Mouse (Mus musculus): ENCODE measurements around the gene Gys1. TPM values are rescaled to one million over a fixed set of nuclear protein-coding genes. Genes with fewer than 3 reads are reported as not detected.

The Gys1 gene
- polyA plus RNA-seq, 1 experiment from 2014 or later = 6.8 TPM

GRCm38 (mm10) chr7:45492951-45493350, 58.3 kb downstream of the Gys1 start:
- no peak overlapping the region for H3K27ac ChIP-seq (replicated peaks)

GRCm38 (mm10) chr7:45494548-45494947, 59.9 kb downstream of the Gys1 start:
- no peak overlapping the region for H3K27ac ChIP-seq (replicated peaks)
- 82% methylated on average over 9 of the region's 9 CpGs for WGBS (ENCODE audit: insufficient replicate concordance)
- no peak overlapping the region for H3K4me2 ChIP-seq
- no peaks in the 10 kb centered on the region for H3K27me3 ChIP-seq
- no peak overlapping the region for H3K4me3 ChIP-seq (replicated peaks)
- H3K36me3 ChIP-seq (replicated peaks) = peaks cover 76% of the 10 kb centered on the region
- no peaks in the 10 kb centered on the region for H3K9me3 ChIP-seq (replicated peaks)
- no peak for ATAC-seq (ENCODE audit: insufficient read depth)
- H3K9ac ChIP-seq = no peak overlapping the region
- H3K4me1 ChIP-seq (replicated peaks) = peaks cover 34% of the 10 kb centered on the region

More at GRCm38 (mm10) chr7:45492951-45493350, 58.3 kb downstream of the Gys1 start:
- Histone ChIP-seq H3K4me3 (replicated peaks) (no peak overlapping the region), H3K4me2 (no peak overlapping the region), H3K9me3 (replicated peaks) (no peaks in the 10 kb centered on the region), H3K36me3 (replicated peaks) (peaks cover 60% of the 10 kb centered on the region), H3K27me3 (no peaks in the 10 kb centered on the region), H3K9ac (no peak overlapping the region), H3K4me1 (replicated peaks) (peaks cover 50% of the 10 kb centered on the region)
- WGBS (ENCODE audit: insufficient replicate concordance) = 92% methylated on average over 5 of the region's 5 CpGs
- no peak for ATAC-seq (ENCODE audit: insufficient read depth)

- no peak overlapping the region for H3K4me3 ChIP-seq (replicated peaks)
- H3K9me3 ChIP-seq (replicated peaks) = no peaks in the 10 kb centered on the region
- ATAC-seq (ENCODE audit: insufficient read depth) = no peak
- H3K36me3 ChIP-seq (replicated peaks) = peaks cover 97% of the 10 kb centered on the region
- 91% methylated on average over 6 of the region's 6 CpGs for WGBS (ENCODE audit: insufficient replicate concordance)
- H3K27me3 ChIP-seq = no peaks in the 10 kb centered on the region
- no peak overlapping the region for H3K4me2 ChIP-seq
- H3K4me1 ChIP-seq (replicated peaks) = peaks cover 10% of the 10 kb centered on the region
- H3K27ac ChIP-seq (replicated peaks) = no peak overlapping the region
- H3K9ac ChIP-seq = no peak overlapping the region
Measured at GRCm38 (mm10) chr7:45498427-45498826, 63.8 kb downstream of the Gys1 start.

Small RNA genes lying within 50 kb of the gene (microRNA-seq; reads per million reads assigned to microRNA genes)
- gene Gm22133 = 0.76 reads per million

Other genes with a start within 250 kb of the Gys1 start
- 0.07 and 0.13 TPM in 2 replicates for gene Ccdc155, start 230.0 kb upstream of the Gys1 start, polyA plus RNA-seq (2015; fragmentation: Nextera tagmentation; extraction: Ambion mirVana)
- gene Dkkl1, start 222.7 kb upstream of the Gys1 start, polyA plus RNA-seq (2015; fragmentation: Nextera tagmentation; extraction: Ambion mirVana) = 2.0 and 2.4 TPM in 2 replicates
- 6.6 and 7.0 TPM in 2 replicates for gene Tead2, start 219.1 kb upstream of the Gys1 start, polyA plus RNA-seq (2015; fragmentation: Nextera tagmentation; extraction: Ambion mirVana)
- gene Cd37, start 195.7 kb upstream of the Gys1 start, polyA plus RNA-seq (2015; fragmentation: Nextera tagmentation; extraction: Ambion mirVana) = 15.1 and 16.7 TPM in 2 replicates
- not detected in 2 replicates for gene Slc6a16, start 193.8 kb upstream of the Gys1 start, polyA plus RNA-seq (2015; fragmentation: Nextera tagmentation; extraction: Ambion mirVana)
- not detected in 2 replicates for gene Slc6a21, start 157.3 kb upstream of the Gys1 start, polyA plus RNA-seq (2015; fragmentation: Nextera tagmentation; extraction: Ambion mirVana)
- gene Trpm4, start 101.1 kb upstream of the Gys1 start, polyA plus RNA-seq (2015; fragmentation: Nextera tagmentation; extraction: Ambion mirVana) = 1.3 and 1.5 TPM in 2 replicates
- gene Hrc, start 99.6 kb upstream of the Gys1 start, polyA plus RNA-seq (2015; fragmentation: Nextera tagmentation; extraction: Ambion mirVana) = 0.31 and 0.54 TPM in 2 replicates
- 0.09 and 0.14 TPM in 2 replicates for gene Ppfia3, start 67.8 kb upstream of the Gys1 start, polyA plus RNA-seq (2015; fragmentation: Nextera tagmentation; extraction: Ambion mirVana)
- not detected in 2 replicates for gene Lin7b, start 64.3 kb upstream of the Gys1 start, polyA plus RNA-seq (2015; fragmentation: Nextera tagmentation; extraction: Ambion mirVana)
- 77.8 and 86.3 TPM in 2 replicates for gene Snrnp70, start 39.1 kb upstream of the Gys1 start, polyA plus RNA-seq (2015; fragmentation: Nextera tagmentation; extraction: Ambion mirVana)
- not detected in 2 replicates for gene Kcna7, start 29.2 kb upstream of the Gys1 start, polyA plus RNA-seq (2015; fragmentation: Nextera tagmentation; extraction: Ambion mirVana)
- gene Ntf5, start 21.1 kb upstream of the Gys1 start, polyA plus RNA-seq (2015; fragmentation: Nextera tagmentation; extraction: Ambion mirVana) = 0.22 and 0.24 TPM in 2 replicates
- gene Lhb, start 14.0 kb upstream of the Gys1 start, polyA plus RNA-seq (2015; fragmentation: Nextera tagmentation; extraction: Ambion mirVana) = not detected in 2 replicates
- gene Ruvbl2, start 3.3 kb downstream of the Gys1 start, polyA plus RNA-seq (2015; fragmentation: Nextera tagmentation; extraction: Ambion mirVana) = 67.1 and 74.2 TPM in 2 replicates
- 6,104 and 6,562 TPM in 2 replicates for gene Ftl1, start 25.0 kb downstream of the Gys1 start, polyA plus RNA-seq (2015; fragmentation: Nextera tagmentation; extraction: Ambion mirVana)
- 70.3 and 71.4 TPM in 2 replicates for gene Bax, start 32.1 kb downstream of the Gys1 start, polyA plus RNA-seq (2015; fragmentation: Nextera tagmentation; extraction: Ambion mirVana)
- 0.58 and 0.62 TPM in 2 replicates for gene Tulp2, start 47.0 kb downstream of the Gys1 start, polyA plus RNA-seq (2015; fragmentation: Nextera tagmentation; extraction: Ambion mirVana)
- not detected in 2 replicates for gene Gm45808, start 52.0 kb downstream of the Gys1 start, polyA plus RNA-seq (2015; fragmentation: Nextera tagmentation; extraction: Ambion mirVana)
- 2.4 and 2.5 TPM in 2 replicates for gene Dhdh, start 54.0 kb downstream of the Gys1 start, polyA plus RNA-seq (2015; fragmentation: Nextera tagmentation; extraction: Ambion mirVana)
- gene Nucb1, start 75.6 kb downstream of the Gys1 start, polyA plus RNA-seq (2015; fragmentation: Nextera tagmentation; extraction: Ambion mirVana) = 118 and 131 TPM in 2 replicates
- 280 and 325 TPM in 2 replicates for gene Ppp1r15a, start 91.4 kb downstream of the Gys1 start, polyA plus RNA-seq (2015; fragmentation: Nextera tagmentation; extraction: Ambion mirVana)
- 0.66 and 0.75 TPM in 2 replicates for gene Plekha4, start 91.5 kb downstream of the Gys1 start, polyA plus RNA-seq (2015; fragmentation: Nextera tagmentation; extraction: Ambion mirVana)
- gene Hsd17b14, start 120.0 kb downstream of the Gys1 start, polyA plus RNA-seq (2015; fragmentation: Nextera tagmentation; extraction: Ambion mirVana) = 1.9 and 2.2 TPM in 2 replicates
- gene Bcat2, start 135.3 kb downstream of the Gys1 start, polyA plus RNA-seq (2015; fragmentation: Nextera tagmentation; extraction: Ambion mirVana) = 46.3 and 48.5 TPM in 2 replicates
- not detected in 2 replicates for gene Fgf21, start 180.6 kb downstream of the Gys1 start, polyA plus RNA-seq (2015; fragmentation: Nextera tagmentation; extraction: Ambion mirVana)
- gene Fut1, start 182.4 kb downstream of the Gys1 start, polyA plus RNA-seq (2015; fragmentation: Nextera tagmentation; extraction: Ambion mirVana) = not detected in 2 replicates
- 0.06 and 0.10 TPM in 2 replicates for gene Izumo1, start 187.0 kb downstream of the Gys1 start, polyA plus RNA-seq (2015; fragmentation: Nextera tagmentation; extraction: Ambion mirVana)
- gene Rasip1, start 192.6 kb downstream of the Gys1 start, polyA plus RNA-seq (2015; fragmentation: Nextera tagmentation; extraction: Ambion mirVana) = 2.8 and 3.8 TPM in 2 replicates
- gene Mamstr, start 205.1 kb downstream of the Gys1 start, polyA plus RNA-seq (2015; fragmentation: Nextera tagmentation; extraction: Ambion mirVana) = 0.91 and 1.2 TPM in 2 replicates
- gene Fut2, start 231.6 kb downstream of the Gys1 start, polyA plus RNA-seq (2015; fragmentation: Nextera tagmentation; extraction: Ambion mirVana) = 0.06 TPM in 1 of 2 replicates, not detected in the other
- not detected in 2 replicates for gene Ntn5, start 249.2 kb downstream of the Gys1 start, polyA plus RNA-seq (2015; fragmentation: Nextera tagmentation; extraction: Ambion mirVana)

All from liver, embryonic 15.5 days (tissue).